Mouse (Mus musculus): Measurements from ENCODE around the gene Rgs8.

GRCm38 (mm10) chr1:153669728-153670127 lies 16.9 kb downstream of the Rgs8 start:
- no peak for TF ChIP-seq POLR2AphosphoS2 (IDR thresholded peaks at IDR 0.05; ENCODE audit: insufficient read length, low read depth)
- no peak for TF ChIP-seq POLR2A (IDR thresholded peaks at IDR 0.05; ENCODE audit: insufficient read length, low read depth)
- TF ChIP-seq MYOG (IDR thresholded peaks at IDR 0.05; ENCODE audit: control insufficient read depth in 1 of 3, insufficient read depth in 1 of 3, insufficient read length in 2 of 3, low read depth in 2 of 3) = no peak
- no peak for TF ChIP-seq CEBPB (IDR thresholded peaks at IDR 0.05; ENCODE audit: insufficient read depth, poor library complexity, severe bottlenecking)
- TF ChIP-seq MAX (IDR thresholded peaks at IDR 0.05; ENCODE audit: low read depth) = no peak
- no peak for TF ChIP-seq TCF12 (IDR thresholded peaks at IDR 0.05; ENCODE audit: insufficient read depth, poor library complexity, severe bottlenecking)
- TF ChIP-seq MYOD1 (IDR thresholded peaks at IDR 0.05; ENCODE audit: control insufficient read depth in 1 of 3, insufficient read length in 2 of 3, low read depth in 2 of 3) = no peak
